Mouse (Mus musculus) spleen, adult 2 months (tissue): ENCODE measurements at regions not wholly inside any gene's neighbourhood (a gene's known extent, or its start where the extent isn't known, plus 50 kb on each side); places are given as distances from the start of the nearest gene placed in this dataset.

ENCODE experiments used
- CTCF ChIP-seq: fragments of 200-500 bp; IDR thresholded peaks from 2 replicates; pipeline ENCODE4 v1.5.1; 2011; ENCODE audit warnings: mild to moderate bottlenecking, inconsistent platforms; ENCODE audit not compliant: insufficient read depth, insufficient read length, insufficient replicate concordance; ENCODE audit errors: extremely low read depth
- POLR2A ChIP-seq: fragments of 200-500 bp; IDR thresholded peaks from 2 replicates; pipeline ENCODE4 v1.6.1; 2011; ENCODE audit warnings: low read depth, low read length, inconsistent platforms

GRCm38 (mm10) chr4:55619891-55620290, 87.6 kb upstream of the Klf4 start:
- TF ChIP-seq CTCF (no peak), POLR2A (no peak)
